Mouse (Mus musculus) testis, adult 2 months (tissue): ENCODE data around the gene Map1lc3a. TPM values are rescaled to one million over a fixed set of nuclear protein-coding genes. Genes with fewer than 3 reads are reported as not detected.

ENCODE experiments used
- H3K27ac ChIP-seq: fragments of 200-500 bp; 2 replicates; pipeline ENCODE4 v1.5.1; 2012; ENCODE audit warnings: low read depth, low read length; ENCODE audit not compliant: control insufficient read depth, insufficient read depth
- H3K27me3 ChIP-seq: fragments of 200-500 bp; 2 replicates; pipeline ENCODE4 v1.6.1; 2012; ENCODE audit warnings: mild to moderate bottlenecking, low read length, moderate library complexity; ENCODE audit not compliant: control insufficient read depth, insufficient read depth
- H3K36me3 ChIP-seq: fragments of 200-500 bp; 2 replicates; pipeline ENCODE4 v1.6.1; 2012; ENCODE audit warnings: mild to moderate bottlenecking, low read length; ENCODE audit not compliant: control insufficient read depth, insufficient read depth
- H3K4me1 ChIP-seq: fragments of 200-500 bp; 2 replicates; pipeline ENCODE4 v1.6.1; 2012; ENCODE audit warnings: low read length; ENCODE audit not compliant: control insufficient read depth, insufficient read depth
- H3K4me3 ChIP-seq: fragments of 200-500 bp; 2 replicates; pipeline ENCODE4 v1.5.1; 2012; ENCODE audit warnings: low read depth, mild to moderate bottlenecking, low read length, moderate library complexity, mixed read lengths; ENCODE audit not compliant: control insufficient read depth
- CTCF ChIP-seq: fragments of 200-500 bp; IDR thresholded peaks from 2 replicates; pipeline ENCODE4 v1.5.1; 2012; ENCODE audit warnings: low read depth, mild to moderate bottlenecking, inconsistent platforms, low read length, moderate library complexity; ENCODE audit not compliant: control insufficient read depth, insufficient read depth, insufficient replicate concordance
- POLR2A ChIP-seq: fragments of 200-500 bp; IDR thresholded peaks from 2 replicates; pipeline ENCODE4 v1.6.1; 2012; ENCODE audit warnings: low read depth, mild to moderate bottlenecking, inconsistent platforms, low read length, moderate library complexity; ENCODE audit not compliant: control insufficient read depth
- polyA plus RNA-seq: library from polyadenylated mRNA; depleted of rRNA; stranded (reverse); fragments of >200 nt; gene quantifications from 2 replicates; pipeline ENCODE4 v1.2.3, GENCODE M21; 2012

The Map1lc3a gene
- polyA plus RNA-seq, 1 experiment: 897 TPM

GRCm38 (mm10) chr2:155248206-155248605 lies 27.9 kb upstream of the Map1lc3a start:
- Histone ChIP-seq H3K27me3 (no peaks in the 10 kb centered on the region), H3K27ac (no peak overlapping the region), H3K4me1 (no peaks in the 10 kb centered on the region), H3K4me3 (no peak overlapping the region), H3K36me3 (no peaks in the 10 kb centered on the region)
- TF ChIP-seq CTCF (no peak), POLR2A (no peak)

- TF ChIP-seq POLR2A: no peak
- TF ChIP-seq CTCF: no peak
Measured at GRCm38 (mm10) chr2:155248718-155249117, 27.4 kb upstream of the Map1lc3a start.

GRCm38 (mm10) chr2:155249588-155249987 lies 26.5 kb upstream of the Map1lc3a start:
- Histone ChIP-seq H3K27me3 (no peaks in the 10 kb centered on the region), H3K36me3 (no peaks in the 10 kb centered on the region), H3K4me1 (no peaks in the 10 kb centered on the region), H3K4me3 (no peak overlapping the region), H3K27ac (no peak overlapping the region)
- TF ChIP-seq CTCF (no peak), POLR2A (no peak)

More at GRCm38 (mm10) chr2:155248718-155249117, 27.4 kb upstream of the Map1lc3a start:
- no peak overlapping the region for H3K4me3 ChIP-seq
- H3K27ac ChIP-seq: no peak overlapping the region
- H3K36me3 ChIP-seq: no peaks in the 10 kb centered on the region
- H3K27me3 ChIP-seq: no peaks in the 10 kb centered on the region
- no peaks in the 10 kb centered on the region for H3K4me1 ChIP-seq

- no peak for TF ChIP-seq CTCF
- TF ChIP-seq POLR2A: no peak
- H3K27ac ChIP-seq: no peak overlapping the region
Measured at GRCm38 (mm10) chr2:155265526-155265925, 10.6 kb upstream of the Map1lc3a start.

GRCm38 (mm10) chr2:155266896-155267295 lies 9.2 kb upstream of the Map1lc3a start:
- Histone ChIP-seq H3K27ac (no peak overlapping the region), H3K4me3 (no peak overlapping the region), H3K4me1 (no peaks in the 10 kb centered on the region), H3K27me3 (no peaks in the 10 kb centered on the region), H3K36me3 (no peaks in the 10 kb centered on the region)
- TF ChIP-seq POLR2A: no peak
- TF ChIP-seq CTCF: no peak

More at GRCm38 (mm10) chr2:155265526-155265925, 10.6 kb upstream of the Map1lc3a start:
- H3K36me3 ChIP-seq: no peaks in the 10 kb centered on the region
- no peaks in the 10 kb centered on the region for H3K27me3 ChIP-seq
- H3K4me1 ChIP-seq: no peaks in the 10 kb centered on the region
- H3K4me3 ChIP-seq: no peak overlapping the region

GRCm38 (mm10) chr2:155271957-155272356 lies 4.1 kb upstream of the Map1lc3a start:
- Histone ChIP-seq H3K27me3 (no peaks in the 10 kb centered on the region), H3K4me3 (no peak overlapping the region), H3K4me1 (peaks cover 2% of the 10 kb centered on the region), H3K36me3 (no peaks in the 10 kb centered on the region), H3K27ac (no peak overlapping the region)
- TF ChIP-seq CTCF: peak; percentile 32; the same call in 1 of the 2 replicates
- TF ChIP-seq POLR2A: no peak

GRCm38 (mm10) chr2:155272396-155273170 lies 3.5 kb upstream of the Map1lc3a start:
- H3K4me1 ChIP-seq: peaks cover 6% of the 10 kb centered on the region
- TF ChIP-seq CTCF: no peak
- TF ChIP-seq POLR2A: no peak
- H3K36me3 ChIP-seq: no peaks in the 10 kb centered on the region
- H3K27me3 ChIP-seq: no peaks in the 10 kb centered on the region
- H3K4me3 ChIP-seq: no peak overlapping the region
- H3K27ac ChIP-seq: peak overlapping the region; percentile 31; the same call in 1 of the 2 replicates

GRCm38 (mm10) chr2:155273603-155274002 lies 2.5 kb upstream of the Map1lc3a start:
- no peak for TF ChIP-seq CTCF
- no peak for TF ChIP-seq POLR2A
- Histone ChIP-seq H3K27me3 (no peaks in the 10 kb centered on the region), H3K27ac (no peak overlapping the region), H3K4me1 (peaks cover 6% of the 10 kb centered on the region), H3K4me3 (no peak overlapping the region), H3K36me3 (no peaks in the 10 kb centered on the region)
